Mouse (Mus musculus): Measurements from ENCODE around the gene Lrrfip1. TPM values are rescaled to one million over a fixed set of nuclear protein-coding genes. Genes with fewer than 3 reads are reported as not detected.

Gene Lrrfip1
- total RNA-seq, 2 experiments from 2014 or later: 119 to 121 TPM

GRCm38 (mm10) chr1:91085686-91086085 is 87.1 kb downstream of the Lrrfip1 start:
- DNase-seq (ENCODE audit: low spot score): no peak

- DNase-seq (ENCODE audit: low spot score): no peak
Measured at GRCm38 (mm10) chr1:91086325-91086724, 87.8 kb downstream of the Lrrfip1 start.

- no peak for DNase-seq (ENCODE audit: low spot score)
Measured at GRCm38 (mm10) chr1:91086748-91087147, 88.2 kb downstream of the Lrrfip1 start.

GRCm38 (mm10) chr1:91088027-91088426 is 89.5 kb downstream of the Lrrfip1 start:
- no peak for DNase-seq (ENCODE audit: low spot score)

GRCm38 (mm10) chr1:91088941-91089340 is 90.4 kb downstream of the Lrrfip1 start:
- DNase-seq (ENCODE audit: low spot score): no peak

- no peak for DNase-seq (ENCODE audit: low spot score)
Measured at GRCm38 (mm10) chr1:91090456-91090855, 91.9 kb downstream of the Lrrfip1 start.

GRCm38 (mm10) chr1:91092451-91092850 is 93.9 kb downstream of the Lrrfip1 start:
- no peak for DNase-seq (ENCODE audit: low spot score)

GRCm38 (mm10) chr1:91093296-91093695 is 94.8 kb downstream of the Lrrfip1 start:
- no peak for DNase-seq (ENCODE audit: low spot score)

GRCm38 (mm10) chr1:91094001-91094400 is 95.5 kb downstream of the Lrrfip1 start:
- DNase-seq (ENCODE audit: low spot score): no peak

- no peak for DNase-seq (ENCODE audit: low spot score)
Measured at GRCm38 (mm10) chr1:91095258-91095657, 96.7 kb downstream of the Lrrfip1 start.

GRCm38 (mm10) chr1:91095853-91096252 is 97.3 kb downstream of the Lrrfip1 start:
- no peak for DNase-seq (ENCODE audit: low spot score)

- DNase-seq (ENCODE audit: low spot score): no peak
Measured at GRCm38 (mm10) chr1:91096490-91096889, 98.0 kb downstream of the Lrrfip1 start.

- no peak for DNase-seq (ENCODE audit: low spot score)
Measured at GRCm38 (mm10) chr1:91097283-91097834, 98.8 kb downstream of the Lrrfip1 start.

- DNase-seq (ENCODE audit: low spot score): peak; percentile 78
Measured at GRCm38 (mm10) chr1:91098887-91099286, 100.3 kb downstream of the Lrrfip1 start.

- DNase-seq (ENCODE audit: low spot score): no peak
Measured at GRCm38 (mm10) chr1:91101709-91102440, 103.3 kb downstream of the Lrrfip1 start.

GRCm38 (mm10) chr1:91103366-91103983 is 104.9 kb downstream of the Lrrfip1 start:
- peak; percentile 37 for DNase-seq (ENCODE audit: low spot score)

- no peak for DNase-seq (ENCODE audit: low spot score)
Measured at GRCm38 (mm10) chr1:91107548-91107947, 109.0 kb downstream of the Lrrfip1 start.

GRCm38 (mm10) chr1:91109302-91109701 is 110.8 kb downstream of the Lrrfip1 start:
- DNase-seq (ENCODE audit: low spot score): no peak

- no peak for DNase-seq (ENCODE audit: low spot score)
Measured at GRCm38 (mm10) chr1:91112171-91112570, 113.6 kb downstream of the Lrrfip1 start.

- no peak for DNase-seq (ENCODE audit: low spot score)
Measured at GRCm38 (mm10) chr1:91112606-91113005, 114.1 kb downstream of the Lrrfip1 start.

GRCm38 (mm10) chr1:91122121-91122520 is 123.6 kb downstream of the Lrrfip1 start:
- DNase-seq (ENCODE audit: low spot score): no peak

- no peak for DNase-seq (ENCODE audit: low spot score)
Measured at GRCm38 (mm10) chr1:91123004-91123403, 124.5 kb downstream of the Lrrfip1 start.

- no peak for DNase-seq (ENCODE audit: low spot score)
Measured at GRCm38 (mm10) chr1:91123466-91123865, 124.9 kb downstream of the Lrrfip1 start.
